Mouse (Mus musculus) heart, adult 2 months (tissue): ENCODE measurements at regions not wholly inside any gene's neighbourhood (a gene's known extent, or its start where the extent isn't known, plus 50 kb on each side); places are given as distances from the start of the nearest gene placed in this dataset.

Experiments
- DNase-seq, 2 experiments: peaks; one replicate each; pipeline ENCODE4 v3.0.0; 2021
- H3K27ac ChIP-seq: fragments of 200-600 bp; 2 replicates; pipeline ENCODE4 v1.8.1; 2022
- H3K27me3 ChIP-seq: fragments of 200-500 bp; 2 replicates; pipeline ENCODE4 v1.6.1; 2012; ENCODE audit warnings: mild to moderate bottlenecking, low read length, inconsistent platforms, mixed read lengths; ENCODE audit not compliant: control insufficient read depth, insufficient read depth
- H3K36me3 ChIP-seq: fragments of 200-500 bp; 2 replicates; pipeline ENCODE4 v1.6.1; 2012; ENCODE audit warnings: low read length, inconsistent platforms; ENCODE audit not compliant: control insufficient read depth, insufficient read depth
- H3K4me1 ChIP-seq: fragments of 200-500 bp; 2 replicates; pipeline ENCODE4 v1.6.1; 2011; ENCODE audit warnings: low read length; ENCODE audit not compliant: control insufficient read depth, insufficient read depth
- H3K4me3 ChIP-seq: fragments of 200-600 bp; 2 replicates; pipeline ENCODE4 v1.8.1; 2022
- H3K79me2 ChIP-seq: fragments of 200-500 bp; replicated peaks from 2 replicates; pipeline ENCODE4 v1.6.1; 2012; ENCODE audit warnings: mild to moderate bottlenecking, inconsistent platforms, low read length, moderate library complexity, mixed read lengths; ENCODE audit not compliant: control insufficient read depth, insufficient read depth
- H3K9ac ChIP-seq: fragments of 200-500 bp; 2 replicates; pipeline ENCODE4 v1.6.1; 2012; ENCODE audit warnings: low read depth, mild to moderate bottlenecking, control low read depth, inconsistent platforms, low read length, mixed read lengths
- CTCF ChIP-seq: fragments of 200-600 bp; IDR thresholded peaks from 2 replicates; pipeline ENCODE4 v1.8.1; 2022; ENCODE audit warnings: antibody characterized with exemption, mild to moderate bottlenecking, moderate library complexity
- EP300 ChIP-seq: fragments of 200-500 bp; IDR thresholded peaks from 2 replicates; pipeline ENCODE4 v1.6.1; 2011; ENCODE audit warnings: low read depth, low read length, control low read depth; ENCODE audit not compliant: insufficient read depth
- POLR2A ChIP-seq: fragments of 200-500 bp; IDR thresholded peaks from 2 replicates; pipeline ENCODE4 v1.6.1; 2011; ENCODE audit warnings: mild to moderate bottlenecking, low read depth, low read length, control low read depth; ENCODE audit not compliant: insufficient read depth
- WGBS: fragments of 180-500 bp; shearing (Covaris S2); methylation state at CpG from one replicate; pipeline ENCODE4 v1.1.7; 2018; 5-methylcytosine and 5-hydroxymethylcytosine counted together
- intact Hi-C: fragments of 180-260 bp; cut with DNase I; formaldehyde crosslinking; loops from one replicate; pipeline ENCODE4 v1.15.1; 2025

GRCm38 (mm10) chr19:51102411-51102810 is 424.0 kb upstream of the Sorcs1 start:
- WGBS, result 84% methylated on average over 3 of the region's 3 CpGs
- TF ChIP-seq EP300 (no peak), POLR2A (no peak), CTCF (no peak)
- no peak for DNase-seq
- Histone ChIP-seq H3K79me2 (no peaks in the 10 kb centered on the region), H3K9ac (no peak overlapping the region), H3K4me1 (no peaks in the 10 kb centered on the region), H3K36me3 (no peaks in the 10 kb centered on the region), H3K4me3 (no peak overlapping the region), H3K27ac (no peak overlapping the region), H3K27me3 (no peaks in the 10 kb centered on the region)
- intact Hi-C loops, result no loop called here

- 55% methylated on average over 4 of the region's 4 CpGs for WGBS
- no peaks in the 10 kb centered on the region for H3K4me1 ChIP-seq
- H3K27me3 ChIP-seq, result no peaks in the 10 kb centered on the region
- intact Hi-C loops, result no loop called here
- no peak for TF ChIP-seq POLR2A
- TF ChIP-seq EP300, result no peak
- TF ChIP-seq CTCF, result no peak
- DNase-seq, result no peak
- H3K4me3 ChIP-seq, result no peak overlapping the region
- H3K9ac ChIP-seq, result no peak overlapping the region
- H3K79me2 ChIP-seq, result no peaks in the 10 kb centered on the region
- no peaks in the 10 kb centered on the region for H3K36me3 ChIP-seq
- no peak overlapping the region for H3K27ac ChIP-seq
Observed at GRCm38 (mm10) chr19:51074762-51075161, 396.3 kb upstream of the Sorcs1 start.

- no peaks in the 10 kb centered on the region for H3K27me3 ChIP-seq
- H3K79me2 ChIP-seq, result no peaks in the 10 kb centered on the region
- no peak overlapping the region for H3K27ac ChIP-seq
- intact Hi-C loops, result no loop called here
- TF ChIP-seq EP300, result no peak
- TF ChIP-seq CTCF, result no peak
- TF ChIP-seq POLR2A, result no peak
- no peaks in the 10 kb centered on the region for H3K36me3 ChIP-seq
- H3K4me3 ChIP-seq, result no peak overlapping the region
- no peaks in the 10 kb centered on the region for H3K4me1 ChIP-seq
- no peak for DNase-seq
- 47% methylated on average over 5 of the region's 5 CpGs for WGBS
- H3K9ac ChIP-seq, result no peak overlapping the region
Observed at GRCm38 (mm10) chr19:51059961-51060665, 381.7 kb upstream of the Sorcs1 start.

DNA sequence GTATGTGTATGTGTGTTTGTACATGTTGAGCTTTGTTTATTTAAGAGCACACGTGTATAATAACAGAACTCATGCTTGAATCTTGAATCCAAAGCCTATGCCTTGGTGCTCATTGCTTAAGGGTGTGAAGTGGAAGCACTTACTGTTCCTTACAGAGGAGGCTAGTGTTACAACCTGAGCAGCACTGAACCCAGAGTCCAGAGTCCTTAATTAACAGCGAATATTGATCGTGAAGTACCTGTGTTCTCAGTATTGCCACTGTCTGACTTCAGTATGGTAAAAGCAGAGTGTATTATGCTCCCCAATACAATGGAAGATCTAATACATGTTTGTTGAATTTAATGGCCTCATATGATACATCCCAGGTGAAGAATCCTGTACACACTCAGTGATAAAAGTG is 365.1 kb upstream of the Sorcs1 start:
- no peak overlapping the region for H3K9ac ChIP-seq
- no peaks in the 10 kb centered on the region for H3K4me1 ChIP-seq
- no peaks in the 10 kb centered on the region for H3K79me2 ChIP-seq
- TF ChIP-seq EP300 (no peak), CTCF (no peak), POLR2A (no peak)
- no peaks in the 10 kb centered on the region for H3K36me3 ChIP-seq
- H3K27ac ChIP-seq, result no peak overlapping the region
- WGBS, result 70% methylated on average over 3 of the region's 3 CpGs
- H3K4me3 ChIP-seq, result no peak overlapping the region
- H3K27me3 ChIP-seq, result no peaks in the 10 kb centered on the region
- intact Hi-C loops, result no loop called here
- no peak for DNase-seq

GRCm38 (mm10) chr19:50994471-50994870 is 316.0 kb upstream of the Sorcs1 start:
- Histone ChIP-seq H3K79me2 (no peaks in the 10 kb centered on the region), H3K4me3 (no peak overlapping the region), H3K27ac (no peak overlapping the region), H3K27me3 (no peaks in the 10 kb centered on the region), H3K36me3 (no peaks in the 10 kb centered on the region), H3K9ac (no peak overlapping the region), H3K4me1 (no peaks in the 10 kb centered on the region)
- intact Hi-C loops, result no loop called here
- TF ChIP-seq CTCF (no peak), POLR2A (no peak), EP300 (no peak)
- DNase-seq, result no peak

DNA sequence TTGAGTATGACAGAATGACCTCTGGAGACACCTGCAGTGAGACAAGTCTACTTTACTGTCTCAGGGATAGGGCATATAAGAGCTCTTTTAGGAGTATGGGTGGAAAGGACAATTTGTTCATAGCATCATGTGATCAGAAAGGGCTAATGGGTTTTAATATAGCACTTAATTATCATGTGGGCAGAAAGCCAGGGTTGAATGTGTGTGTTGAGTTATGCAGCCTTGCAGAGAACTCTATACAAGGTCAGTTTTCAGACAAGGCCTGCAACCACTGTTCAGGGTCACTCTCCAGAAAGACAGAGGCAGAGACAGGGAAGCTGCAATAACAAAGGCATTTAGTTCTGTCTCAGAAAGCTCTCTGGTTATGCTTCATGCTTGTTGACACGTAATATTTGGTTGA is 292.6 kb upstream of the Sorcs1 start:
- no peak for DNase-seq
- Histone ChIP-seq H3K4me1 (no peaks in the 10 kb centered on the region), H3K36me3 (no peaks in the 10 kb centered on the region), H3K79me2 (no peaks in the 10 kb centered on the region), H3K9ac (no peak overlapping the region), H3K27ac (no peak overlapping the region), H3K4me3 (no peak overlapping the region), H3K27me3 (no peaks in the 10 kb centered on the region)
- 67% methylated on average over 1 of the region's 1 CpGs for WGBS
- intact Hi-C loops, result no loop called here
- TF ChIP-seq POLR2A, result no peak
- no peak for TF ChIP-seq CTCF
- TF ChIP-seq EP300, result no peak
